Mouse (Mus musculus) liver, embryonic 14.5 days (tissue): Measurements from ENCODE around the gene Hnf1a.

Source experiments
- CTCF ChIP-seq: IDR thresholded peaks from 2 replicates; pipeline ENCODE4 v1.5.1; 2016; ENCODE audit warnings: antibody characterized with exemption, low read depth, control low read depth
- EP300 ChIP-seq: IDR thresholded peaks from 2 replicates; pipeline ENCODE4 v1.6.1; 2016; ENCODE audit warnings: antibody characterized with exemption, low read depth

DNA sequence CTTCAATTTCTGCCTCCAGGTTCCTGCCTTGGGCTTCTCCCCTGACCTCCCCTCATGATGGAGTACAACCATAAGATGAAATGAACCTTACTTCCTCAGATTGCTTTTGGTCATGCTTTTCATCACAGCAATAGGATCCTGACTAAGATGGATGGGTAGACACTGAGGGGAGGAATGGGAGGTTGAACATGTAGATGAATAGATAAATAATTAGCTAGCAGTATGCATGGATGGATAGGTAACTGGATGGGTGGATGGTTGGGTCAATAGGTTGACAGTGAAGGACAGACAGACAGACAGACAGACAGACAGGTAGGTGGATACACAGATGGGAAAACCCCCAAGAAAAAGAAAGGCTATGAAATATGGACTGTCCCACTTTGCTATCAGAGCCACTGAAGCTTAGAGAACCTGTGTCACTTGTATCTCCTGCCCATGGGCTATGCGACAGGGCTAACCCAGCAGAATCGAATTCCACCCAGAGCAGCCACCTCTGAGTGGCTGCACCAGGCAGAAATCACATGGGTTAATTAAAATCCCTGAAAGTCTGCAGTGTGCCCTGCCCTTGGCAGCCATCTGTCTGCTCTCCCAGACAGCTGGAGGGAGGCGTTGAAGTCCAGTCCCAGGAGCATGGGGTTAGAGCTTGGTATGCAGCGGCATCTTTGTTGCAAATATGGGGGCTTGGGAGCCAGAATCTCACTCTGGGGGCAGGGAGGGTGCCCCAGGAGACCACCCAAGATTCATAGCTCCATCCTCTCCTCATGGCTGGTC lies 9.1 kb downstream of the Hnf1a start:
- TF ChIP-seq CTCF (no peak), EP300 (no peak)
